Mouse (Mus musculus) embryonic facial prominence, embryonic 11.5 days (tissue): ENCODE data around the gene Diaph3. TPM values are rescaled to one million over a fixed set of nuclear protein-coding genes. Genes with fewer than 3 reads are reported as not detected.

ENCODE experiments used
- ATAC-seq: fragments of 200-750 bp; cut with Nextera tagmentation; replicated peaks from 2 replicates; pipeline ENCODE4 v1.8.0; 2017; ENCODE audit warnings: low read depth; ENCODE audit not compliant: insufficient number of reproducible peaks, low FRiP score, low TSS enrichment
- DNase-seq: peaks from one replicate; pipeline ENCODE4 v3.0.0-alpha.2; 2015; ENCODE audit warnings: low spot score
- H3K27ac ChIP-seq: fragments of 300-500 bp; sonication (generic); replicated peaks from 2 replicates; pipeline ENCODE4 v1.5.1; 2014; ENCODE audit warnings: mild to moderate bottlenecking, low read depth, low read length, control low read depth
- H3K27me3 ChIP-seq: fragments of 300-500 bp; sonication (generic); 2 replicates; pipeline ENCODE4 v1.6.1; 2014; ENCODE audit warnings: mild to moderate bottlenecking, low read length, moderate library complexity, mixed read lengths; ENCODE audit not compliant: control insufficient read depth, insufficient read depth
- H3K36me3 ChIP-seq: fragments of 300-500 bp; sonication (generic); replicated peaks from 2 replicates; pipeline ENCODE4 v1.6.1; 2014; ENCODE audit warnings: low read depth, mild to moderate bottlenecking, low read length, moderate library complexity, mixed read lengths; ENCODE audit not compliant: control insufficient read depth, insufficient read depth
- H3K4me1 ChIP-seq: fragments of 300-500 bp; sonication (generic); 2 replicates; pipeline ENCODE4 v1.6.1; 2014; ENCODE audit warnings: low read length, mixed read lengths; ENCODE audit not compliant: control insufficient read depth, insufficient read depth
- H3K4me2 ChIP-seq: fragments of 300-500 bp; sonication (generic); 2 replicates; pipeline ENCODE4 v1.6.1; 2014; ENCODE audit warnings: low read depth, mild to moderate bottlenecking, control low read depth, low read length, moderate library complexity
- H3K4me3 ChIP-seq: fragments of 300-500 bp; sonication (generic); 2 replicates; pipeline ENCODE4 v1.5.1; 2014; ENCODE audit warnings: low read depth, low read length, control low read depth
- H3K9ac ChIP-seq: fragments of 300-500 bp; sonication (generic); replicated peaks from 2 replicates; pipeline ENCODE4 v1.6.1; 2014; ENCODE audit warnings: mild to moderate bottlenecking, control low read depth, low read length
- H3K9me3 ChIP-seq: fragments of 300-500 bp; sonication (generic); replicated peaks from 2 replicates; pipeline ENCODE4 v1.6.1; 2016; ENCODE audit warnings: mild to moderate bottlenecking, low read length, inconsistent platforms, mixed read lengths; ENCODE audit not compliant: control insufficient read depth
- WGBS: fragments of 180-500 bp; shearing (Covaris S2); extraction: QIAGEN DNeasy Blood & Tissue Kit; methylation state at CpG from one replicate; pipeline ENCODE4 v1.1.7; 2014; 5-methylcytosine and 5-hydroxymethylcytosine counted together
- polyA plus RNA-seq: library from polyadenylated mRNA; unstranded; fragments of >200 nt; fragmentation: Nextera tagmentation; extraction: Ambion mirVana; gene quantifications from 2 replicates; pipeline ENCODE4 v1.2.1, GENCODE M21; 2014

Diaph3 gene
- polyA plus RNA-seq, 1 experiment from 2014 or later = 10.5 TPM

DNA sequence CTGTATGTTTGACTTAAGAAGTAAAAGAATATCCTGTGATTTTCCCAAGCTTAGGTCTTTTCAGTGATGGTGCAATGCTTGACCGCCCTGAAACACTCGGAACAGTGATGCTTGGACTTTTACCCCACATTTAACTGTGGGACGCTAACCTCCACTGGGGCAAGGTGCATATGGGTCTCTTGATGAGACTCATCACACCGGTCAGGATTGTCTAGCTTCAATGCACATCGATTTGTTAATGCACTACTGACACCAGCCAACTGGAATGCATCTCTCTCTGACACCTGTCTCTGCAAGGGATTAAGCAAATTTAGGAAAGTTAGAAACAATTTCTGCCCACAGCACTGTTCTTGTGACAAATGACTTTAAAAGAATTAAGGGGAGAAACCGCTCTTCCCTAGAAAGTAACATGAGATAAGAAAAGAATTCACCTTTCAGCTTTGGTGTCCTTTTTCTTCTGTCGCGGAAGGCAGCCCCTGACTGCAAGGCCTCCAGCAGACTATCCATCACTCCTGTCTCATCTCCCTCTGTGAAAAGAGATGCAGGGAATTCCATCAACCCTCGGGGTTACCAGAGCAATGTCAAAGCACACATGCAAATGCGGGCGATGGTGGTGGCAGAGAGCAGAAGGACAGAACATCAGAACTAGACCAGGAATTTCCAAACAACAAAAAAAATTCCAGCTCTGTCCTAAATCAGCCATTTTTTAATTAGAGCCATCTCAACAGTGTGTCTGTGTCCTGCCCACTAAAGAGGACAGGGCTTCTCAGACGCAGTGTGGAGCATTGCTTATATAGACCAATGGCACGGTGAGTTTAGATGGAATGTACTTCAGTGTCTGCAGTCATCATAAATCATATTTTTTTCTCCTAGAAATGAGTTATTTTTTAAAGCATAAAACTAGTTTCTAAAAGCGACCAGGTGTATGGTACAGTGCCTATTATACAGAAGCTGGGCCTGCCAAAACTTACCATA, 368.6 kb downstream of the Diaph3 start:
- Histone ChIP-seq H3K36me3 (no peaks in the 10 kb centered on the region), H3K9ac (no peak overlapping the region), H3K27ac (no peak overlapping the region), H3K27me3 (no peaks in the 10 kb centered on the region), H3K9me3 (no peaks in the 10 kb centered on the region), H3K4me2 (no peak overlapping the region), H3K4me3 (no peak overlapping the region), H3K4me1 (no peaks in the 10 kb centered on the region)
- no peak for ATAC-seq
- DNase-seq = no peak
- 77% methylated on average over 14 of the region's 14 CpGs for WGBS

DNA sequence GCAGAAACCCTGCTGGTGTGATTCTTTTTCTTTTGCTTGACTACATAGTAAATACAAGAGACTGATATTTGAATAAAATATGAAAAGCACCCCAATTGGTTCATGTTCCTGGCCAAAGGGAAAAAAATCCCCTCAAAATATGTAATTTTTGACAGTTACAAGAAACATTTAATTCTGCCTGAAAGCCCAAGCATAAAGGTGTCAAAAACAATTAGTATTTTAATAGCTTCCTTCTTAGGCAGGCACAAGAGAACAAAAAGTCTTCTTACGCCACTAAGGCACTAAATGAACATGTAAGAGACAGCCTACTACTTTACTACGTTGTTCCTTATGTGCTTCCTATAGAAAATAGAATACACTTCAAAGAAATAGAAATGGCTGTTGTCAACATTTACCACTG, 376.7 kb downstream of the Diaph3 start:
- no peak overlapping the region for H3K27ac ChIP-seq
- H3K36me3 ChIP-seq = no peaks in the 10 kb centered on the region
- DNase-seq (no peak), ATAC-seq (no peak)
- H3K4me2 ChIP-seq = no peak overlapping the region
- no peaks in the 10 kb centered on the region for H3K9me3 ChIP-seq
- H3K9ac ChIP-seq = no peak overlapping the region
- no peak overlapping the region for H3K4me3 ChIP-seq
- no peaks in the 10 kb centered on the region for H3K4me1 ChIP-seq
- WGBS = 66% methylated on average over 2 of the region's 2 CpGs
- no peaks in the 10 kb centered on the region for H3K27me3 ChIP-seq

- no peaks in the 10 kb centered on the region for H3K36me3 ChIP-seq
- 74% methylated on average over 9 of the region's 9 CpGs for WGBS
Observed at GRCm38 (mm10) chr14:86757604-86758520, 383.2 kb downstream of the Diaph3 start.

DNA sequence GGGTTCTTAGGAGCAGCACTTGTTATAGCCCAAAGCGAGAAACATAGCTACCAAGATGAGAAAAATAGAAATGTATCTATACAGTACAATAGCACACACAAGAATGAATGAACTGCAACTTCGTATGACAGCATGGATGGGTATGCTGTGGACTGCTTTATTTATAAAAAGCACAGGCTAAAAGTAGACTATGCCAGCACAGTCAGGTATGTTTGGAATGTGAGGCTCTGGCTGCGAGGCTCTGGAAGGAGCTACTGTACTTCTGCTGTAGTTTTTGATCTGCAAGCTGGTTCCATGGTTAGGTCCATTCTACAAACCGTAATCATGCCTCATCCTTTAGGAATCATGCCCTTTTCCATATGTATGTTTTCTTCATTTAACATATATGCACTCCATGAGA, 383.9 kb downstream of the Diaph3 start:
- Histone ChIP-seq H3K4me1 (no peaks in the 10 kb centered on the region), H3K27ac (no peak overlapping the region), H3K4me3 (no peak overlapping the region), H3K27me3 (no peaks in the 10 kb centered on the region), H3K9me3 (no peaks in the 10 kb centered on the region), H3K9ac (no peak overlapping the region), H3K36me3 (no peaks in the 10 kb centered on the region), H3K4me2 (no peak overlapping the region)
- 74% methylated on average over 4 of the region's 4 CpGs for WGBS
- no peak for DNase-seq
- no peak for ATAC-seq

More at GRCm38 (mm10) chr14:86757604-86758520, 383.2 kb downstream of the Diaph3 start:
- DNase-seq (no peak), ATAC-seq (0 out of 2 replicates have a peak, but pooled peaks have one; percentile 23)
- no peak overlapping the region for H3K4me2 ChIP-seq
- H3K27me3 ChIP-seq = no peaks in the 10 kb centered on the region
- no peak overlapping the region for H3K9ac ChIP-seq
- no peak overlapping the region for H3K27ac ChIP-seq
- H3K4me3 ChIP-seq = no peak overlapping the region
- H3K4me1 ChIP-seq = no peaks in the 10 kb centered on the region
- H3K9me3 ChIP-seq = no peaks in the 10 kb centered on the region

DNA sequence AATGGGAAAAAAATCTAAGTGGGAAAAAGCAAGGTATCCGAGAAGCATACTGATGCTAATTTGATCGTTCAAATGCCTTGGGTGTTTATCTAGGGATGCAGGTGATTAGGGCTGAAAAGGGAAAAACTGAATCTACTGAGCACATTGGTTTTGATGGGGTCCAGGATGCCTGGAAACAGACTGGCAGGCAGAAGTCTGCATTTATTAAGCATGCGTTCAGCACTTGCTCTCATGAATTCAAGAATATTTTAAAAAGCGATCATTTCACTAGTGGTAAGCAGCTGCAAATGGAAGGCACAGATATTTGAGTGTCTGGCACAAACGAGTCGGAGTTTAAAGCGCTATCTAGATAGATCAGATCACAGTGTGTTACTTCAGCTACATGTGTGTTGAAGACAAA, 390.7 kb downstream of the Diaph3 start:
- Histone ChIP-seq H3K27me3 (no peaks in the 10 kb centered on the region), H3K36me3 (no peaks in the 10 kb centered on the region), H3K4me2 (no peak overlapping the region), H3K9ac (no peak overlapping the region), H3K4me1 (no peaks in the 10 kb centered on the region; the same call in 1 of the 2 replicates), H3K4me3 (no peak overlapping the region), H3K9me3 (no peaks in the 10 kb centered on the region), H3K27ac (no peak overlapping the region)
- WGBS = 83% methylated on average over 7 of the region's 7 CpGs
- DNase-seq = no peak
- no peak for ATAC-seq

GRCm38 (mm10) chr14:86749425-86749824, 391.6 kb downstream of the Diaph3 start:
- DNase-seq (no peak), ATAC-seq (no peak)
- Histone ChIP-seq H3K9me3 (no peaks in the 10 kb centered on the region), H3K9ac (no peak overlapping the region), H3K4me2 (no peak overlapping the region), H3K4me1 (no peaks in the 10 kb centered on the region; the same call in 1 of the 2 replicates), H3K27me3 (no peaks in the 10 kb centered on the region), H3K27ac (no peak overlapping the region), H3K36me3 (no peaks in the 10 kb centered on the region), H3K4me3 (no peak overlapping the region)
- WGBS = 66% methylated on average over 4 of the region's 4 CpGs

- WGBS = 14% methylated on average over 7 of the region's 7 CpGs
- H3K27ac ChIP-seq = no peak overlapping the region
- H3K4me2 ChIP-seq = 0 out of 2 replicates have a peak overlapping the region, but pooled peaks have one; percentile 5
- ATAC-seq (peak; percentile 95), DNase-seq (peak; percentile 84)
- H3K36me3 ChIP-seq = no peaks in the 10 kb centered on the region
- H3K27me3 ChIP-seq = no peaks in the 10 kb centered on the region
- H3K4me1 ChIP-seq = no peaks in the 10 kb centered on the region; the same call in 1 of the 2 replicates
- H3K9ac ChIP-seq = no peak overlapping the region
- no peaks in the 10 kb centered on the region for H3K9me3 ChIP-seq
- no peak overlapping the region for H3K4me3 ChIP-seq
Observed at GRCm38 (mm10) chr14:86748876-86749275, 392.2 kb downstream of the Diaph3 start.
